24 mouse cellular contexts compared by ENCODE assay signal in genomic region chr6:23467885-23468284, GRCm38 (mm10).
"Had no signal": no experiment of that assay in that cellular context is flagged by ENCODE, and none has a peak within 500 bp of the region (broad histone marks: within the 10 kb centered on the region; RNA-seq: fewer than 3 reads in every experiment).

No protein-coding gene starts in this region.

- H3K9ac ChIP-seq: limb, embryonic 13.5 days; liver, embryonic 12.5 days; liver, embryonic 15.5 days; lung, embryonic 15.5 days; midbrain, embryonic 13.5 days had no signal

- H3K4me1 ChIP-seq: limb, embryonic 10.5 days; limb, embryonic 13.5 days; liver, embryonic 12.5 days; liver, embryonic 15.5 days; lung, embryonic 15.5 days; megakaryocyte, embryonic 14.5 days; midbrain, embryonic 10.5 days; midbrain, embryonic 13.5 days had no signal

- DNase-seq: kidney, adult 2 months; kidney, postnatal 25 days; layer of hippocampus, adult 9-11 months; liver; lung, adult 18-20 months; lung, postnatal 10 days; lung, postnatal 36 days; right cerebral cortex, adult 18-20 months; right cerebral cortex, postnatal 14 days; right cerebral cortex, postnatal 4 days; thymus, adult 2 months; thymus, postnatal 14 days; thymus, postnatal 4 days had no signal

- H3K27me3 ChIP-seq: limb, embryonic 13.5 days; liver, embryonic 12.5 days; liver, embryonic 15.5 days; lung, embryonic 15.5 days; megakaryocyte, embryonic 14.5 days; midbrain, embryonic 13.5 days had no signal

- H3K4me3 ChIP-seq: layer of hippocampus, adult 2 months; limb, embryonic 10.5 days; limb, embryonic 13.5 days; liver, embryonic 12.5 days; liver, embryonic 15.5 days; lung, embryonic 15.5 days; megakaryocyte, embryonic 14.5 days; midbrain, embryonic 10.5 days; midbrain, embryonic 13.5 days had no signal

- H3K4me2 ChIP-seq: limb, embryonic 13.5 days; liver, embryonic 12.5 days; liver, embryonic 15.5 days; lung, embryonic 15.5 days; midbrain, embryonic 13.5 days had no signal

- ATAC-seq: liver, embryonic 12.5 days; midbrain, embryonic 13.5 days had no signal

- H3K36me3 ChIP-seq: limb, embryonic 10.5 days; limb, embryonic 13.5 days; liver, embryonic 12.5 days; liver, embryonic 15.5 days; lung, embryonic 15.5 days; midbrain, embryonic 10.5 days; midbrain, embryonic 13.5 days had no signal

- H3K9me3 ChIP-seq: limb, embryonic 10.5 days; limb, embryonic 13.5 days; liver, embryonic 12.5 days; liver, embryonic 15.5 days; lung, embryonic 15.5 days; megakaryocyte, embryonic 14.5 days; midbrain, embryonic 10.5 days; midbrain, embryonic 13.5 days had no signal

- H3K27ac ChIP-seq: kidney, postnatal 0 days; layer of hippocampus, adult 2 months; limb, embryonic 10.5 days; limb, embryonic 13.5 days; liver, embryonic 12.5 days; liver, embryonic 15.5 days; lung, embryonic 15.5 days; midbrain, embryonic 10.5 days; midbrain, embryonic 13.5 days; stomach, postnatal 0 days had no signal
